Mouse (Mus musculus) right cerebral cortex, postnatal 14 days (tissue): ENCODE data around the gene Caprin1.

Experiments used
- DNase-seq: peaks from one replicate; pipeline ENCODE4 v3.0.0; 2022

The Caprin1 gene

GRCm38 (mm10) chr2:103797491-103798009 lies at the start of gene Caprin1:
Caprin1 (minus strand) TSS chr2:103797649.
- peak; percentile 92 for DNase-seq

- no peak for DNase-seq
These were observed 49.4 kb upstream of the Caprin1 start for GRCm38 (mm10) chr2:103846875-103847274.

- DNase-seq = no peak
These were observed 48.8 kb upstream of the Caprin1 start for GRCm38 (mm10) chr2:103846271-103846670.

GRCm38 (mm10) chr2:103844016-103844415 lies 46.6 kb upstream of the Caprin1 start:
- no peak for DNase-seq

- DNase-seq = no peak
These were observed 45.9 kb upstream of the Caprin1 start for GRCm38 (mm10) chr2:103843321-103843720.

GRCm38 (mm10) chr2:103842299-103842698 lies 44.9 kb upstream of the Caprin1 start:
- no peak for DNase-seq

- DNase-seq = no peak
These were observed 41.0 kb upstream of the Caprin1 start for GRCm38 (mm10) chr2:103838483-103838882.

- no peak for DNase-seq
These were observed 39.7 kb upstream of the Caprin1 start for GRCm38 (mm10) chr2:103837166-103837565.

- no peak for DNase-seq
These were observed 38.4 kb upstream of the Caprin1 start for GRCm38 (mm10) chr2:103835614-103836395.

GRCm38 (mm10) chr2:103833816-103834445 lies 36.5 kb upstream of the Caprin1 start:
- no peak for DNase-seq

GRCm38 (mm10) chr2:103832899-103833298 lies 35.5 kb upstream of the Caprin1 start:
- no peak for DNase-seq

- DNase-seq = no peak
These were observed 31.5 kb upstream of the Caprin1 start for GRCm38 (mm10) chr2:103828900-103829299.

- no peak for DNase-seq
These were observed 27.5 kb upstream of the Caprin1 start for GRCm38 (mm10) chr2:103824916-103825315.

- no peak for DNase-seq
These were observed 25.1 kb upstream of the Caprin1 start for GRCm38 (mm10) chr2:103822560-103822959.

- no peak for DNase-seq
These were observed 19.9 kb upstream of the Caprin1 start for GRCm38 (mm10) chr2:103817145-103817895.

- DNase-seq = no peak
These were observed 18.5 kb upstream of the Caprin1 start for GRCm38 (mm10) chr2:103815976-103816375.

GRCm38 (mm10) chr2:103811465-103812191 lies 14.2 kb upstream of the Caprin1 start:
- no peak for DNase-seq

GRCm38 (mm10) chr2:103810412-103810811 lies 13.0 kb upstream of the Caprin1 start:
- no peak for DNase-seq

GRCm38 (mm10) chr2:103808466-103808865 lies 11.0 kb upstream of the Caprin1 start:
- DNase-seq = no peak

- DNase-seq = no peak
These were observed 6.5 kb upstream of the Caprin1 start for GRCm38 (mm10) chr2:103803770-103804530.

GRCm38 (mm10) chr2:103802422-103802821 lies 5.0 kb upstream of the Caprin1 start:
- DNase-seq = no peak
